Mouse (Mus musculus) liver, adult 2 months (tissue): ENCODE measurements around the gene Acoxl.

Experiments
- CTCF ChIP-seq: fragments of 200-500 bp; IDR thresholded peaks from 2 replicates; pipeline ENCODE4 v1.5.1; 2011; ENCODE audit warnings: low read depth, low read length, control low read depth
- POLR2A ChIP-seq: fragments of 200-500 bp; IDR thresholded peaks from 2 replicates; pipeline ENCODE4 v1.6.1; 2011; ENCODE audit warnings: low read length, control low read depth; ENCODE audit not compliant: insufficient read depth; ENCODE audit errors: extremely low read depth

GRCm38 (mm10) chr2:128127691-128128292 is 289.1 kb downstream of the Acoxl start:
- TF ChIP-seq CTCF (no peak), POLR2A (no peak)
